Mouse (Mus musculus): ENCODE measurements around the gene Zc3h7b. TPM values are rescaled to one million over a fixed set of nuclear protein-coding genes. Genes with fewer than 3 reads are reported as not detected.
A peak's percentile ranks its signal among the peaks of the same experiment; 100 is the strongest.

The Zc3h7b gene
- polyA plus RNA-seq, 1 experiment from 2014 or later = 13.9 TPM

DNA sequence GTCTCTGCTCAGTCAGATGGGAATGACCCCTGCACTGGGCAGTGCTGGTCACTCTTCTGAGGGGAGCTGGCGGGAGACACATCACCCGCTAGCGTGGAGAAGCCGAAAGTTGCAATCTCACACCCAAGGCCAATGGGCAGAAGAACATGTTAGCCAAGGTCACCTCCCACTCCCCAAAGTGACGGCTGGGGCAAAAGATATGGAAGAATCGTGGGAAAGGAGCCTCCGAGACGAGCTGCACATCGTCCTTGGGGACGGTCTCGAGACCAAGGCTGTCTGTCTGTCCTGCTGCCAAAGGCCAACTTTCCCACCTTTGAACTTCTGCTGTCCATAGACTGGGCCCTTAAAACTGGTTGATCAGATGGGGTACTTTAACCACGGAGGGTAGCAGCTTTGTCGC, 42.7 kb downstream of the Zc3h7b start:
- H3K27ac ChIP-seq (ENCODE audit: low read length) = no peak overlapping the region
- ATAC-seq (no peak), DNase-seq (ENCODE audit: low spot score) (no peak)
- no peaks in the 10 kb centered on the region for H3K4me1 ChIP-seq (ENCODE audit: insufficient read depth, low read depth, low read length)
- H3K27me3 ChIP-seq (replicated peaks; ENCODE audit: insufficient read depth, low read length) = no peaks in the 10 kb centered on the region
- H3K4me3 ChIP-seq (ENCODE audit: low read depth, low read length) = no peak overlapping the region
- H3K36me3 ChIP-seq (ENCODE audit: insufficient read depth, low read length) = peaks cover 32% of the 10 kb centered on the region
- no peak overlapping the region for H3K4me2 ChIP-seq (replicated peaks; ENCODE audit: low read depth, low read length)
- no peaks in the 10 kb centered on the region for H3K9me3 ChIP-seq (ENCODE audit: low read length)
- no peak overlapping the region for H3K9ac ChIP-seq (replicated peaks; ENCODE audit: low read depth)
- WGBS = 92% methylated on average over 13 of the region's 13 CpGs
- TF ChIP-seq EP300 (IDR thresholded peaks at IDR 0.05) = no peak
- TF ChIP-seq CTCF (IDR thresholded peaks at IDR 0.05) = no peak

DNA sequence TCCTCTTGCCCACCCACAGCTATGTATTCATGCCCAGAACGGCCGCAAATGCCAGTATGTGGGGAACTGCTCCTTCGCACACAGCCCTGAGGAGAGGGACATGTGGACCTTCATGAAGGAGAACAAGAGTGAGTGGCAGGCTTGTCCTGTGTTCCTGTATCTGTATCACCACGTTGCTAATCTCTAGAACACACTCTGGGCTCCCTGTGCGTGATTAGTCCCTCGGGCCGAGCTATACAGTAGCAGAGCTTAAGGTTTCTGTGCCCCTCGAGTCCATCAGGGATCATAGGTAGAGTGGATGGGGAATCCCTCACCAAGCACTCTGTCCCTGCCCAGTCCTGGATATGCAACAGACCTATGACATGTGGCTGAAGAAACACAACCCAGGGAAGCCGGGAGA, 47.6 kb downstream of the Zc3h7b start:
- Histone ChIP-seq H3K27me3 (replicated peaks; ENCODE audit: insufficient read depth, low read length) (no peaks in the 10 kb centered on the region), H3K36me3 (ENCODE audit: insufficient read depth, low read length) (peaks cover 12% of the 10 kb centered on the region), H3K4me1 (ENCODE audit: insufficient read depth, low read depth, low read length) (no peaks in the 10 kb centered on the region), H3K4me2 (replicated peaks; ENCODE audit: low read depth, low read length) (no peak overlapping the region), H3K27ac (ENCODE audit: low read length) (no peak overlapping the region), H3K4me3 (ENCODE audit: low read depth, low read length) (no peak overlapping the region), H3K9me3 (ENCODE audit: low read length) (no peaks in the 10 kb centered on the region), H3K9ac (replicated peaks; ENCODE audit: low read depth) (no peak overlapping the region)
- TF ChIP-seq CTCF (IDR thresholded peaks at IDR 0.05) (no peak), EP300 (IDR thresholded peaks at IDR 0.05) (no peak)
- ATAC-seq = no peak
- 93% methylated on average over 9 of the region's 9 CpGs for WGBS
- no peak for DNase-seq (ENCODE audit: low spot score)

DNA sequence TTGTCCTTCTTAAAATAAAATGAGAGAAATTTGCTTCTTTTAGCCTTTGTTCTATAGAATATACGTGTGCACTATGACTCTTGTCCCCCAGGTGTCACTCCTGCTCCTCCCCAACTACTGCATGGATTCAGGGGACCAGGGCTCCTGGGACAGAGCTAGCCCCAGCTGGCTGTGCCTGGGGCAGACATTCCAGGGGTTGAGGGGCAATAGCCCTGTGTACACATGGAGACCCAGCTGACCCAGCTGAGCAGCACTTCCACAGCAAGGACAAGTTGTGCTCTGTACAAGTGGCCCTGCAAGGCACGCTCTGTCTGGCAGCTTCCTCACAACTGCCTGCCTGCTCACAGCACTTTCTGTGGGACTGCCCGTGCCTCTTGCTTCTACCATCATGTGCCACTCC, 51.4 kb downstream of the Zc3h7b start:
- no peaks in the 10 kb centered on the region for H3K9me3 ChIP-seq (ENCODE audit: low read length)
- 51% methylated on average over 3 of the region's 3 CpGs for WGBS
- no peak overlapping the region for H3K4me3 ChIP-seq (ENCODE audit: low read depth, low read length)
- peak; percentile 98 for ATAC-seq
- H3K9ac ChIP-seq (replicated peaks; ENCODE audit: low read depth) = no peak overlapping the region
- H3K4me1 ChIP-seq (ENCODE audit: insufficient read depth, low read depth, low read length) = peaks cover 4% of the 10 kb centered on the region; the same call in 1 of the 2 replicates
- H3K27ac ChIP-seq (ENCODE audit: low read length) = peak overlapping the region; percentile 86
- peak; percentile 84 for DNase-seq (ENCODE audit: low spot score)
- H3K36me3 ChIP-seq (ENCODE audit: insufficient read depth, low read length) = peaks cover 12% of the 10 kb centered on the region
- H3K4me2 ChIP-seq (replicated peaks; ENCODE audit: low read depth, low read length) = no peak overlapping the region
- no peaks in the 10 kb centered on the region for H3K27me3 ChIP-seq (replicated peaks; ENCODE audit: insufficient read depth, low read length)
- TF ChIP-seq EP300 (IDR thresholded peaks at IDR 0.05) (peak; percentile 97), CTCF (IDR thresholded peaks at IDR 0.05) (peak; percentile 79)

DNA sequence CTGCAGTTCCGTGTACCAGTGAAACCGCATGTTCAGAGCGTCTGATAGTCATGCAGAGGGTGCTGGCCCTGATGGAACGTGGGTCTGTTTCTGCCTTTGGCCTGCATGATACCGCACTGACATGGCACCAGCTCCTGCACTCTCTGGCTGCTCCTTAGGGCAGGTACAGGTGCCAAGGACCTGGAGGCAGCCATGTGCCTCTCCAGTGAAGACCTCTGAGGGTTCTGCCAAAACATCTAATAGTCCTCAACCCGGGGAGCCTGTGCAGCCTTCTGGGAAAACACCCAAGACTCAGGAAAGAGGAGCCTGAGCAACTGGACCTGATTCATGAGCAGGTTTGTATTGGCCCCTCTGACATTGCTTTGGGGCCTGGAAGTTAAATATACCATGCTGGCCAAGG, 53.0 kb downstream of the Zc3h7b start:
- no peak overlapping the region for H3K9ac ChIP-seq (replicated peaks; ENCODE audit: low read depth)
- no peaks in the 10 kb centered on the region for H3K27me3 ChIP-seq (replicated peaks; ENCODE audit: insufficient read depth, low read length)
- H3K27ac ChIP-seq (ENCODE audit: low read length) = peak overlapping the region; percentile 86
- H3K36me3 ChIP-seq (ENCODE audit: insufficient read depth, low read length) = peaks cover 1% of the 10 kb centered on the region; the same call in 1 of the 2 replicates
- no peaks in the 10 kb centered on the region for H3K9me3 ChIP-seq (ENCODE audit: low read length)
- H3K4me2 ChIP-seq (replicated peaks; ENCODE audit: low read depth, low read length) = no peak overlapping the region
- H3K4me3 ChIP-seq (ENCODE audit: low read depth, low read length) = no peak overlapping the region
- peaks cover 7% of the 10 kb centered on the region; the same call in 1 of the 2 replicates for H3K4me1 ChIP-seq (ENCODE audit: insufficient read depth, low read depth, low read length)
- DNase-seq (ENCODE audit: low spot score) = no peak
- TF ChIP-seq EP300 (IDR thresholded peaks at IDR 0.05) (no peak), CTCF (IDR thresholded peaks at IDR 0.05) (no peak)
- WGBS = 61% methylated on average over 6 of the region's 6 CpGs
- ATAC-seq = no peak

DNA sequence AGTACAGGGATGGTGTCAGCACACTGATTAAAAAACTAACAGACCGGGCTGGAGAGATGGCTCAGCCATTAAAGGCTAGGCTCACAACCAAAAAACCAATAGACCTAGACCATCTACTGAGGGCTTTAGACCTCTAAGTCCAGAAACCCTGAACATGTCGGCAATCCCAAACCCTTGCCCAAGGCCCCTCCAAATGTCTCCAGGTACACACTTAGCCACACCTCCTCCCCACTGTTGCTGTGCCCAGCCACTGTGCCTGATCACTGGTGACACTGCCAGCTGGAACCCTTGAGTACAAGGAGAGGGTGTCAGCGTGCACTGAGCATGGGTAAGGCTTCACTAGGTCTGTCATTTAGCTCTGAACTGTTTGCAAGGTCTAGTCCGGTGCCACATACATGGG, 53.6 kb downstream of the Zc3h7b start:
- WGBS = 77% methylated on average over 4 of the region's 4 CpGs
- Histone ChIP-seq H3K36me3 (ENCODE audit: insufficient read depth, low read length) (no peaks in the 10 kb centered on the region), H3K27me3 (replicated peaks; ENCODE audit: insufficient read depth, low read length) (no peaks in the 10 kb centered on the region), H3K4me1 (ENCODE audit: insufficient read depth, low read depth, low read length) (peaks cover 10% of the 10 kb centered on the region), H3K9ac (replicated peaks; ENCODE audit: low read depth) (no peak overlapping the region), H3K27ac (ENCODE audit: low read length) (no peak overlapping the region), H3K4me2 (replicated peaks; ENCODE audit: low read depth, low read length) (no peak overlapping the region), H3K4me3 (ENCODE audit: low read depth, low read length) (no peak overlapping the region), H3K9me3 (ENCODE audit: low read length) (no peaks in the 10 kb centered on the region)
- TF ChIP-seq EP300 (IDR thresholded peaks at IDR 0.05) (no peak), CTCF (IDR thresholded peaks at IDR 0.05) (no peak)
- DNase-seq (ENCODE audit: low spot score) (no peak), ATAC-seq (no peak)

DNA sequence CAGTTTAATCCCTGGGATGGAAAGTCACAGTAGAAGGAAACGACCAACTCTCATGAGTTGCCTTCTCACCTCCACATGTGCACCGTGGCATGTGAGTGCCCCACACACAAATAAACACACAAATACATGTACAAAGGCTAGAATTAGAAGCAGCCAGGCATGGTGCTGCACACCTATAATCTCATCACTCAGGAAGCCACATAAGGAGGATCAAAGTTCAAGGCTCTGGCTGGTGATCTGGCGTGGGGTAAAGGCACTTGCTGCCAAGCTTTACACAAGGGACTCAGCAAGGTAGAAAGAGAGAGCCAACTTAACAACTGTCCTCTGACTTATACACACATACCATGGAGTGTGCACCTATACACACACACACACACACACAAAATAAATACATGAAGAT, 55.5 kb downstream of the Zc3h7b start:
- H3K27ac ChIP-seq (ENCODE audit: low read length) = no peak overlapping the region
- DNase-seq (ENCODE audit: low spot score) = no peak
- H3K9ac ChIP-seq (replicated peaks; ENCODE audit: low read depth) = no peak overlapping the region
- H3K4me3 ChIP-seq (ENCODE audit: low read depth, low read length) = no peak overlapping the region
- H3K4me1 ChIP-seq (ENCODE audit: insufficient read depth, low read depth, low read length) = peaks cover 29% of the 10 kb centered on the region
- WGBS = 61% methylated on average over 3 of the region's 3 CpGs
- TF ChIP-seq CTCF (IDR thresholded peaks at IDR 0.05) (no peak), EP300 (IDR thresholded peaks at IDR 0.05) (no peak)
- no peaks in the 10 kb centered on the region for H3K9me3 ChIP-seq (ENCODE audit: low read length)
- H3K4me2 ChIP-seq (replicated peaks; ENCODE audit: low read depth, low read length) = no peak overlapping the region
- H3K27me3 ChIP-seq (replicated peaks; ENCODE audit: insufficient read depth, low read length) = no peaks in the 10 kb centered on the region
- no peaks in the 10 kb centered on the region for H3K36me3 ChIP-seq (ENCODE audit: insufficient read depth, low read length)
- ATAC-seq = no peak

Data from lung, postnatal 0 days (tissue).